Mouse (Mus musculus) kidney, postnatal 36 days (tissue): ENCODE results near the gene Dus3l.

Experiments used
- DNase-seq, 2 experiments: peaks; one replicate each; pipeline ENCODE4 v3.0.0; 2021 to 2022; ENCODE audit warnings: mixed read lengths in 2 of 2

Gene Dus3l

GRCm38 (mm10) chr17:56754271-56755185 is 10.0 kb upstream of the Dus3l start:
- DNase-seq, result peak; percentile 33 to 67

GRCm38 (mm10) chr17:56756703-56757399 is 7.7 kb upstream of the Dus3l start:
- DNase-seq, result peak; percentile 40 to 70

- peak; percentile 93 to 97 for DNase-seq
These were observed 7.0 kb upstream of the Dus3l start, which contains the start of gene Nrtn for GRCm38 (mm10) chr17:56757416-56758123. Nrtn (minus strand) TSS chr17:56757530.

- peak; percentile 76 to 92 for DNase-seq
These were observed 6.4 kb upstream of the Dus3l start for GRCm38 (mm10) chr17:56758132-56758531.

DNA sequence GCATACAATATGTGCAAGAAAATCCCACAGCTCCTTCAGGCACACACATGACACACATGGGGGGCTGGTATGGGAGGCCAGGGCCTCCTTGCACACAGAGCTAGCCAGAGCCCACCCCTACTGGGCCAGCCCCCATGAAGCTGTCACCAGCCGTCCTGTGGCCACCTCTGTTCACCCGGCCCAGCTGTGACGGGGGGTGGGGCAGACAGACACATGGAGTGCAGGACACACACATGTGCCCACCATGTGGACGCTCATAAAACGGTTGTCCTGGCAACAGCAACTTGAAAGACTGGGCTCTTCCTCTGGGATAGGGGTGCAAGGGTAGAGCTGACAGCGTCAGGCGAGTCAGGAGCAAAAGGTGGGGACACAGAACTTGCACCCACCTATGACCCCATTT is 5.3 kb upstream of the Dus3l start:
- no peak for DNase-seq

DNA sequence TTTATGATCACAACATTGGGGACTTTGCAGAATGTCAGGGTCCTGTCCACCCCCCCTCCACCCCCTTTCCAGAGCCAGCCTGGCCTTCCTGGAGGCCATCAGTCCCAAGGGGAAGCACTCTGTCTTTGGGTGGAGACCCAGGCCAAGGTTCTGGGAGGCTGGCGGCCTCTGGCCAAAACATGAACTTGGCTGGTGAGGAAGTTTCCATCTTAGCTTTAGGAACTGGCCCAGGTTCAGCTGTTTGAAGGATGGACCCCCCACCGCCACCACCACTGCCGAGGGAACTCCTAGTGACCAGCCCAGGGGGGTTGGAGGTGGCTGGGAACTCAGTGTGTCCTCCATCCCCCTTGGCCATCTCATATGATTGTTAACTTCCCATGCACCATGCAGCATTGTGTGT is 3.5 kb upstream of the Dus3l start:
- no peak for DNase-seq

- DNase-seq, result peak; percentile 89 to 97
These were observed 2.6 kb upstream of the Dus3l start for GRCm38 (mm10) chr17:56761991-56762410.

GRCm38 (mm10) chr17:56762769-56763731 is 1.5 kb upstream of the Dus3l start:
- DNase-seq, result peak; percentile 56 to 72

DNA sequence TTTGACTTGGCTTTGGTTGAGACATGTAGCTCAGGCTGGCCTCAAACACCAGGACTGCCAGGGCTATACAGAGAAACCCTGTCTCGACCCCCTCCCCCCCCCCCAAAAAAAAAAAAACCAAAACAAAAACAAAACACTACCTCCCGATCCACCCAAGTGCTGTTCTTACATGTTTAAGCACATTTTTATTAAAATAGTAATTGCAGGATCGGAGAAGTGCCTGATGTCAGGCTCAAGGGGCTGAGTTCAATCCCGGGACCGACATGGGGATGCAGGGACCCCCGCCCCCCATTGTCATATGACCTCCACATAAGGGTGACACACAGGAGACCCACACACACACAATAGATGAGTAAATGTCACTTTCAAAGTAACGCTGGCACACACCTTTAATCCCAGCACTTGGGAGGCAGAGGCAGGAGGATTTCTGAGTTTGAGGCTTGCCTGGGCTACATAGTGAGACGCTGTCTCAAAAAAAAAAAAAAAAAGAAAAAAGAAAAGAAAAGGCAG is 761 bp upstream of the Dus3l start:
- DNase-seq, result no peak

DNA sequence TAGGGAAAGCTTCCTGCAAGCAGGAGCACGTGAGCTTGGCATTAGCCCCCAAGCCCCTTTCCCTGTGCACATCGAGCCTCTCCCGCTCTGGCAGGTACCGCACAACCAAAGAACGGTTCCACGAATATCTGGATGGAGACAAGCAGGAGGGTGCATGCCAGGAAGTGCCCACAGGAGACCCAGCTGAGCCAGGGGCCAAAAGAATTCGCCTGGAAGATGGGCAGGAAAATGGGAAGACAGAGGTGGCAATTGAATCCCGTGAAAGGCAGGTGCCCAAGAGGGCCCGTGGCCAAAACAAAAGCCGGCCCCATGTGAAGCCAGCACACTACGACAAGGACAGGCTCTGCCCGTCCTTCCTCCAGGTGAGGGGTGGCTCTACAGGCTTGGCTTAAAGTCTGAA is 874 bp downstream of the Dus3l start:
- DNase-seq, result no peak

- no peak for DNase-seq
These were observed 2.3 kb downstream of the Dus3l start for GRCm38 (mm10) chr17:56766631-56767405.

- no peak for DNase-seq
These were observed 3.1 kb downstream of the Dus3l start for GRCm38 (mm10) chr17:56767531-56768135.

GRCm38 (mm10) chr17:56768941-56769340 is 4.4 kb downstream of the Dus3l start:
- no peak for DNase-seq

DNA sequence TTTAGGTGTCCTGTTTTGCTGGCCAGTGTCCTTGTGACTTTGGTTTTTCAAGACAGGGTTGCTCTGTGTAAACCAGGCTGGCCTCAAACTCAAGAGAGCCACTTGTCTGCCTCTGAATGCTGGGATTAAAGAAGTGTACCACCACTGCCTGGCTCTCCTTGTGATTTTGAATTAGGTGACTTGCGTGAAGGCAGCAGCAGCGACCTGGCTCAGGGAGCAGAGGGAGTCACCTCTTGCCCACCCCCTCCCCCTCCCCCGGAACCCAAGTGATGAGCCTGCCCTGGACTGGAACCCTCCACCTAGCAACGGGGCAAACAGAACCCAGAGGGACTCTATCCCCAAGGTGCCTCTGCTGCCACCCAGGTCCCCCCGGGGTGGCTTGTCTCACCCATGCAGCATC is 5.4 kb downstream of the Dus3l start, which contains the start of gene Prr22:
Gene Prr22, plus strand, starts transcription at position 301 of the 400 bp plus-strand sequence.
- no peak for DNase-seq

DNA sequence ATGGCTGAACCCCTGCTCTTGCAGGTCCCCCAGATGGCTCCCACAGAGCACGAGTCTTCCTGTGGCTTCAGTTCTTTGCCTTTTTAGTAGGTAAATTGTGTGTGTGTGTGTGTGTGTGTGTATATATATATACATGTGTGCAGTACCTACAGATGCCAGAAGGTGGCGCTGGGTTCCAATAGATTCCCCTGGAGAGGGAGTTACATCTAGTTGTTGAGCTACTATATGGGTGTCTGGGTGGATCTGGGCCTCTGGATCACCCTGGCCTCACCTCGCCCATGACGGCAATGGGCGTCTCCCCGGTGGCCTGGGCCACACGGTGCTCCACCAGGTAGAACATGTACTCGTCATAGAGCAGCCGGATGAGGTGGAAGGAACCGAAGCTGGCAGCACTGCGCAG is 13.0 kb downstream of the Dus3l start:
- peak in 1 of 2 experiments; percentile 25 for DNase-seq

DNA sequence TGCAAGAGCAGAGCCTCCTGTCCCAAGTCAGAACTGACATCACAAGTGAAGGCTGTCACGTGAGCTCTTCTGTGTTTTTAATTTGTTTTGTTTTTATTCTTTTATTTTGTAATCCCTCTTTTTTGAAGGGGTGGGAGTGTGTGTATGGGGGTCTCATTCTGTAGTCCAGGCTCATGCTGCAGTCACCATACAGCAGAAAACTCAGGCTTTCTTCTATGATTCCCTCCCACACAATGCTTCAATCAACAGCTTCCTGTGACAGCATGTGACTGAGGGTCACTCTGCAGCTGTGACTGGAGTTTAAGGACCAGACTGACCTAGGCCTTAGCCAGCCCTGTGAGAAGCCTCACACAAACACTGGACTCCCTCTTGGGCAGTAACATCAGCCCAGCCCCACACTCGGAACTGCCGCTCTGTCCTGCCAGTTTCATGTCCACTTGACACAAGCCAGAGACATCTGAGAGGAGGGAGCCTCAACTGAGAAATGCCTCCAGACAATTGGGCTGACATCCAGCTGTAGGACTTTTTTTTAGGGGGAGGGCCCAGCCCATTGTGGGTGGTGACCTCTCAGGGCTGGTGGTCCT is 14.3 kb downstream of the Dus3l start:
- DNase-seq, result no peak

DNA sequence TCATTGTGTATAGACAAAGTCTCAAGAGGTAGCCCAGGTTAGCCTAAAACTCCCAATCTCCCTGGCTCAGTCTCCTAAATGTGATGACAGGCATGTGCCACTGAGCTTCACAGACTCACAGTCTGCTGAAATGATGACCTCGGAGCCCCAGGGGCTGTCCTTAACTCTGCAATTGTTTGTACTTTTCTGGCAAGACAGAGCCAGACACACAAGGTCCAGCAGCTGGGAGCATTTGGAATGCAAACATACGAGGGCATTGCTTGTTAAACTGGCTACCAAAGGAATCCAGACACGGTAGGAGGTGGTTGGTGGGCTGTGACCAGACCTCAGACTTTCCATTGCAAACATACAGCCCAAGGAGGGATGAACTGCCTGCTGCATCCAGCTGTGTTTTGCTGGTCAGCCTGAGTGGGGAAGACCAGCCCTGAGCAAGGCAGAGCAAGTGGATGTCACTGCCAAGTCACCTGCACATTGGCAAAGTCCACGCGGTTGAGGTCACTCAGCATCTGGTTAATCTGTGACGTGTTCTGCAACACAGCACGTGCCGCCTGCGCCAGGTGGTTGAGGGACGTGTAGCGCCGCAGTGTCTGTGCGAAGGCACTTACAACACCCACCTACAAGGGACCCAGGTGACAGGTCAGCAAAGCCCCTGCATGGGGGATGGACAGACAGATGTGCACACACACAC is 15.9 kb downstream of the Dus3l start:
- peak; percentile 61 to 82 for DNase-seq

DNA sequence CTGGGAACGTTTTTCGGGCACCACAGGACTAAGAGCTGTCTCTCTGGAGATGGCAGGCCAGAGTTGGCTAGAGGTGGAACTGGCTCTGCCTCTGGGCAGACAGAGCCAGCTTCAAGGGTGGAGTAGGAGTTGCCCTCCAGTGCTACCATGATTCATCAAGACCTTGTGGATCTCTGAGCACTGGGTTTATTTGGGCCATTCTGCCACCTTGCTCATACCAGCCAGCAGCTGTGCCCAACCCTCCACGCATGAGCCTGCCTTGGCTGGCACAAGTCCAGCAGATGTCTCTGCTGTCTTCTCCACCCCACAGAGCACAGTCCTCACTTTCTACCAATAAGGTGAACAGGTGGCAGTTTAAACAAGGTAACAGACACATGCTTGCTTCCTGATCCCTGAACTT is 24.3 kb downstream of the Dus3l start:
- DNase-seq, result peak in 1 of 2 experiments; percentile 34

DNA sequence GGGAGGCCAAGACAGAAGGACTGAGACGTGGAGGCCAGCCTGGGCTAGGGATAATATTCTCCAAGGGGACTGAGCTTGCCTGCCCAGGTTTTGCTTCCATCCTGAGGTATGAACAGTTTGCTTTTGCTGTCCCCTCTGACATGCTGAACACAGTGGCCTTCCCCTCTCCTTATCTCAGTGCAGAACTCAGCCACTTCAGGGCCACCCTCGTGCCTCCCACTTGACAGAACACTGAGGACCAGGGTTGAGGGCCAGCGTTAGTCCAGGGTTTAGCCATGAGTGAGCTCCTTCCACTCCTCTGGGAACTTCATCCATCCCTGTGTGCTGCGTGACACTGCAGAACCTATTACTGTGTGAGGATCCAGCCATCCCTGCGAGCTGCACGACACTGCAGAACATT is 24.7 kb downstream of the Dus3l start:
- no peak for DNase-seq
